Mouse (Mus musculus): ENCODE data around the gene Gpr88.
"Not testable (repeated sequence)": the region's sequence is repeated elsewhere in the genome, so short reads cannot be mapped to it uniquely, and the experiment has no call there.

DNA sequence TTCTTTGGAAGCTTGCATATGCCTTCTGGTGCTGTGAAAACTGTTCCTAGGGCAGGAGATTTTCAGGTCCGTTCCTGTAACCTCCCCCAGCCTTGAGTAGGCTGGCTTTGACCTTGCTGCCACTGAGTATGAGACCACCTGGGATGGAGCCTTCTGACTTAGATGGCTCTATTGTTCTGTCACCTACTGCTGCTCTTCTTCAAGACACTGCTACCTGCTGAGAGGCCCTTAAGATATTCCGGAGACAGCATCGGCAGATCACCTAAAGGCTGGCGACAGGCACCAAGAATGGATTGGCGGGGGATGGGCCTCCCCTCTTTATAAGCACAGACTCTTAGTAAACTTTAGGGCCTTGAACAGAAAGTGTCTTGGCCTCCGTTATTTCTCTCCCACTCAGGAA is 35.9 kb downstream of the Gpr88 start:
- not testable (repeated sequence) for TF ChIP-seq CTCF (IDR thresholded peaks at IDR 0.05; ENCODE audit: control insufficient read depth, insufficient read depth, insufficient replicate concordance, low read depth, low read length); POLR2A (IDR thresholded peaks at IDR 0.05; ENCODE audit: control insufficient read depth, low read depth, low read length)

Measured in testis, adult 2 months (tissue).